Mouse (Mus musculus) kidney, adult 18-20 months (tissue): ENCODE results near the gene Foxo1.

Experiments used
- DNase-seq: peaks from one replicate; pipeline ENCODE4 v3.0.0; 2021

Foxo1 gene

DNA sequence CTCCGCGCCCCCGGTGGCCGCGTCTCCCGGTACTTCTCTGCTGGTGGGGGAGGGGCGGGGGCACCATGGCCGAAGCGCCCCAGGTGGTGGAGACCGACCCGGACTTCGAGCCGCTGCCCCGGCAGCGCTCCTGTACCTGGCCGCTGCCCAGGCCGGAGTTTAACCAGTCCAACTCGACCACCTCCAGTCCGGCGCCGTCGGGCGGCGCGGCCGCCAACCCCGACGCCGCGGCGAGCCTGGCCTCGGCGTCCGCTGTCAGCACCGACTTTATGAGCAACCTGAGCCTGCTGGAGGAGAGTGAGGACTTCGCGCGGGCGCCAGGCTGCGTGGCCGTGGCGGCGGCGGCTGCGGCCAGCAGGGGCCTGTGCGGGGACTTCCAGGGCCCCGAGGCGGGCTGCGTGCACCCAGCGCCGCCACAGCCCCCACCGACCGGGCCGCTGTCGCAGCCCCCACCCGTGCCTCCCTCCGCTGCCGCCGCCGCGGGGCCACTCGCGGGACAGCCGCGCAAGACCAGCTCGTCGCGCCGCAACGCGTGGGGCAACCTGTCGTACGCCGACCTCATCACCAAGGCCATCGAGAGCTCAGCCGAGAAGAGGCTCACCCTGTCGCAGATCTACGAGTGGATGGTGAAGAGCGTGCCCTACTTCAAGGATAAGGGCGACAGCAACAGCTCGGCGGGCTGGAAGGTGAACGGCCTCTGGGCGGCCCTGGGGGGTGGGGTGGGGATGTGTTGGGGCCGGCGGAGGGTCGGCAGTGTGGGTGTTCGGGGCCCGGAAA, 789 bp downstream of the Foxo1 start:
- peak; percentile 82 for DNase-seq

- DNase-seq, result peak; percentile 90
These were observed 1.6 kb downstream of the Foxo1 start for GRCm38 (mm10) chr3:52269514-52270351.

GRCm38 (mm10) chr3:52270511-52270910, 2.4 kb downstream of the Foxo1 start:
- peak; percentile 40 for DNase-seq

GRCm38 (mm10) chr3:52271376-52271775, 3.2 kb downstream of the Foxo1 start:
- DNase-seq, result no peak

- DNase-seq, result no peak
These were observed 4.3 kb downstream of the Foxo1 start for GRCm38 (mm10) chr3:52272376-52272865.

DNA sequence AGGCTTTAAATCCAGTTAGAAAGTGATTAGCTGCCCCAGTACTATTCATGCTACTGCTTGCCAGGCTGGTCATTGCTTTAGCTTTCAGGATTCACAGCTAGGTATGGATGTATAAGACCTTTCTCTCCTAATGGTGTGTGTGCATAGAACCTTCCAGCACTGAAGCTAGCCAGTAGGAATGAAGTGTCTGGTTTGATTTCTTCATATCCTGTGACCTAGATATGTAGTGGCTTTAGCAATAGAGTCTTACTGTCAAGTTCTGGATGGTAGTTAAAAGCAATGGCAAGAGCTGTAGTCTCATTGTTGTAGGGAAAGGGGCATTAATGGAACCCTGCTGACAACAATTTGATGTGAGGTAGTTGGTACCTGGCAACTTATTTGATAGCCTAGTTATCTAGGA, 6.3 kb downstream of the Foxo1 start:
- no peak for DNase-seq

DNA sequence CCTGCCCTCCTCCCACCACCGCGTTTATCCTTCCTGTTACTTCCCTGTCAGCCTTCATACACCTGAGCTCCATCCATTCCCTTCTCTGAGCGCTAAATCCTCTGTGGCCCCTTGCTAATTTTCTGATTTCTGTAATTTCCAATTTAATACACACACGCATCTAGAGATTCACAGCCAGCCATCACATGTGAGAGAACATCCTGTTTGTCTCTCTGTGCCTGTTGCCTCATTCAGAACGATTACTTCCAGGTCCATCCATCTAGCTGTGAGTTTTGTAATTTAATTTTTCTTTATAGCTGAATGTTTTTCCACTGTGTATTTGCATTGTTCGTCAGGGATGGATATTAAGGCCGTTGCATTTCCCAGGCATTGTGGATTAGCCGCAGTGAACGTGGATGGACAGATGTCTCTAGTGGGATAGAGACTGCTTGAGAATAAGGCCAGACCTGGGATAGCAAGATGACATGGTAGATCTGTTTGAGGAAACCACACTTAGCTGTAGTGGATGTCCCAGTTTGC, 7.0 kb downstream of the Foxo1 start:
- DNase-seq, result no peak

GRCm38 (mm10) chr3:52280681-52281080, 12.5 kb downstream of the Foxo1 start:
- no peak for DNase-seq

DNA sequence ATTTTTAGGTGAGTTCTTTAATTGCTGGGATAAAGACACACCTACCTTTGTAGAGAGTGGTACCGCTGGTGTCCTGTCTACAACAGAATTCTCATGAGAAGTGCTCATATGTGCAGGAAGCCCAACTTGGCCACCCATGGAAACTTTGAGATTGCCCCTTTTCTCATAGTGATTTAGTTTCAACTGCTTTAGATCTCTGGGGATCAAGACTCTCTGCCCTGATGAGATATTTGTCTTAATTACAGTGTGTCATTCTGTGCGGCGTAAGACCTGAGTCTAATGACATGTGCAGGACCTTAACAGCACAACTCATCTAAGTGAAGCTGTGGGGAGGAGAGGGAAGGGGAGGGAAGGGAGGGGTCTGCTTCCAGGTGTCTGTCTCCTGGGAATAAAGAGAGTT, 13.7 kb downstream of the Foxo1 start:
- DNase-seq, result no peak

DNA sequence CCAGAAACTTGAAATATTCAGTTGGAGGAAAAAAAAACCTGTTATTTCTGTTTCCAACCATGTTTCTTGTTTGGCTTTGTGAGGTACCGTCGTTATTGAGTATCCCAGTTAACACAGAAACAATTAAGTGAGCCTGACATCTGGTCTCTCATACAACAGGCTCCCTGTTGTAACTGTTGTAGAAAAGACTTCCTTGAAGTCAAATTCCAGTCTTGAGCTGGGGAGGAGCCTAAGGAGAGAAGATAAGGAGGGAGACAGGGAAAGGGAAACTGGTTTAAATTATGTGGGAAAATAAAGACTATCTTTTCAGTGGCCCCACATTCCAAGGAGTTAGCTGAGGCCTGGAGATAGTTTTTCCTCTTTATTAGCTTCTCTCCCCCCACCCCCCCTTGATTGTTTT, 14.2 kb downstream of the Foxo1 start:
- DNase-seq, result no peak

- DNase-seq, result no peak
These were observed 15.4 kb downstream of the Foxo1 start for GRCm38 (mm10) chr3:52283521-52283920.

DNA sequence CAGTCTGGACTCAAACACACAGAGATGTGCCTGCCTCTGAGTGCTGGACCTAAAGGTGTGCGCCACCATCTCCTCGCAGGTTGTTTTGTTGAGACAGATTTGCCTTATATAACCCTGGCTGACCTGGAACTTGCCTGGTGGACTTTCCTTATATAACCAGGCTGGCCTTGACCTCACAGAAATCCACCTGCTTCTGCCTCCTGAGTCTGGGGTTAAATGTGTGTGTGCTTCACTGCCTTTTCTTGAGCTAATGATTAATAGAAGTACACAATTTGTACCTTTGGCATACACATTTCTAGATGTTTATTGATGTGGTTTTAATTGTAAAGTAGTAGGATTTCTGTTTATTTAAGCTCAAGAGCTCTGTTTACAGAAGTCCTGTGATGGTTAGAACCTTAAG, 22.7 kb downstream of the Foxo1 start:
- no peak for DNase-seq

DNA sequence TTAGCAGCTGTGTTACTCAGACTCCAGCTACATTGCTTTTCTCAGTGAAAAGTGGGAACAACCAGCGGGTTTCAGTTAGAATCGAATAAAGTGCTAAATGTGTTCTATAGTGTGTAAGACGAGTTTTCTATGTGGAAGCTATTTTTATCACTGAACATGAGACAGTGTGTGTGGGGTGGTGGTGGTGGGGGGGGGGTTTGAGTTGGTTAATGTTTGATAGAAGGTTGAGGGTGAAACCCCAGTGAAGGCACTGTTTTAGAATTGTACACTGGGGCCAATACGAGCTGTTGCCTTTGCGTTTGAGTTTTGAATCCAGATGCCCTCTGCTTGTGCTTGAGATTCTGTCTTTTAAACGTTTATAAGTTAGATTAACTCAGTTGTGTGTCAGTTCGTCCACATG, 24.4 kb downstream of the Foxo1 start:
- DNase-seq, result no peak

GRCm38 (mm10) chr3:52293946-52294345, 25.8 kb downstream of the Foxo1 start:
- no peak for DNase-seq

- no peak for DNase-seq
These were observed 27.6 kb downstream of the Foxo1 start for GRCm38 (mm10) chr3:52295688-52296087.

DNA sequence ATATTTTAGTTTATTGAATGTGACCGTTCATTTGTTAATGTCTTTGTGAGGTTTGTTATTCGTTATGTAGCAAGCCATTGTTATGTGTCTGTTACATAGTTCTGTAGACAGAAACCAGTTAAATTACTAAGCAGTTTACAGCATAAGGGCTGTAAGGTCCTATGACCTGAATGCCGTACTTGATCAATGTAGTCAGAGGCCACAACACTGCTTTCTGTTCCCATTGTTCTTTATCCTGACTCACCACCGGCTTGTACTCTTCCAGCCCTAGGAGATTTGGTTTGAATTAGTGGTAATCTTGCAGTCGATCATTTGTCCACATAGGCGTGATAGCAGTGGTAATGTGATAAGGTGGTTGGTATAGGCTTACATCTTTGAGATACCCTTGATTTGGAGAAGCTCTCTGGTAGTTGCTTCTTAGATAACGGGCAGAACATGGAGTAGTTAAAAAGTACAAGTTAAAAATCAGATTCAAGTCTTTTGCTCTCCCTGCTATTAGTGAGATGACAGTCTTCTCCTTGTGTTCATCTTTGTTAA, 28.2 kb downstream of the Foxo1 start:
- no peak for DNase-seq

- DNase-seq, result no peak
These were observed 29.3 kb downstream of the Foxo1 start for GRCm38 (mm10) chr3:52297291-52298018.

GRCm38 (mm10) chr3:52298683-52299082, 30.5 kb downstream of the Foxo1 start:
- no peak for DNase-seq

GRCm38 (mm10) chr3:52299376-52299775, 31.2 kb downstream of the Foxo1 start:
- DNase-seq, result no peak

DNA sequence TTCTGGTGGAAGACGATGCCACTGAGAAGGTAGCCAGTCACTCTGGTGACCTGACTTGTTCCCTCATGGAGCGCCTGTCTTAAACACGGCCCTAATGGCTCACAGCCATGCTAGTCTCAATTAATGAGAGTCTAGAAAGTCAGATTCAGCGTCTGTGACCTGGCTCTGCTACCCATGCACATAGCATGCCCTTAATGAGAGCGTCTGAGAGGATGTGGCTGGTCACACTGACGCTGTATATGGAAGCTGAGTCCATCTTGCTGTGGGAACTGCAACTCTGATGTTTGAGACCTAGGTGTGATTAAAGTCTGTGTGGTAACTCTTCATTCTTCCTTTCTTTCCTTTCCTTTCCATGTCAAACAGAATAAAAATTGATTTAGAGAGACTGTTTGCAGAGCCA, 32.4 kb downstream of the Foxo1 start:
- no peak for DNase-seq

DNA sequence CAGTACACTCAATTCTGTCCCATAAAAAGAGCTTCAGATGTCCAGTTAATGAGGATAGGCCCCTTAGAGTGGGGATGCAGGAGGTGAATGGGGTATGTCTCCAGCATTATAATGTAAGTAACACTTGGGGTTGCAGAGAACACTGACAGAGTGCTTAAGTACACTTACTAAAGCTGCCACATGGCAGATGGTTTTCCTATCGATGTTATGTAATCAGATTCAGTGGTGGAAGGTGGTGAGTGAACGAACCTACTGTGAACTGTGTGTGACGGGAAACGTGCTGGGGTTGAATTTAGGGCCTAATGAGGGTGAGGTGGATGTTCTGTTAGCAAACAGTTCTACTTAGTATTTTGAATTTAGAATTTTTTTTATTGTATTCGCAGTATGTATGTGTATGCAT, 35.2 kb downstream of the Foxo1 start:
- no peak for DNase-seq

DNA sequence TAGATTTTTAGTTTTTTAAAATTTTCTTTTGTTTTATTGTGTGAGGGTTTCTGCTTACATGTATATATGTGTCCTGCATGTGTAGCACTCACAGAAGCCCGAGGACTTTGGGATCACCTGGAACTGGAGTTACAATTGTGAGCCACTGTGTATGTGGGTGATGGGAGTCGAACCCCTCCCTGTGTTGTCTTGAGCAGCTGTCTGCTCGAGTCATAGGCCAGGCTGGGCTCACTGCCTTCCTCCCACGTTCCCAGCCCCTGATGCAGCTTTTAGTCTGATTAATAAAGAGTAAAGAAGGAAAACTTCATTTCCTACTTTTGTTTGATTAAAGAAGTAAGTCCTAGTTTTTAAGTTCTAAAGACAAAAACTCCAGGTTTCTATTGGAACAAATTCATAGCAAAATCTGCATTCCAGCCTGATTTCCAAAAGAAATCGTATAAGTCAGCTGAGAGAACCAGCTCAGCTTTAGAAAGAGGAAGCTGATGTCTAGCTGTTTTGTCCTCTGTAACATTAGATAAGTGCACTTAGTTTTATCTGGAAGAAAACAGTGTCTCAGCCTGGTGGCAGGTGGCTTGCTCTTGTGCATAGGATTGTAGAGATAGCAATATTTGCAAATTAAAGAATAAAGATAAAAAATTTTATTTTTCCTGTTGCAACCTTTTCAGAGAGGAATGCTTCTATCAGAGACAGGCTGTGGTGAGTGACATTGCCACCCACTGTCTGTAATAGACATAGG, 40.6 kb downstream of the Foxo1 start:
- DNase-seq, result no peak
